Mouse (Mus musculus) forebrain, embryonic 15.5 days (tissue): Measurements from ENCODE around the gene Gnat2. TPM values are rescaled to one million over a fixed set of nuclear protein-coding genes. Genes with fewer than 3 reads are reported as not detected.

ENCODE experiments used
- ATAC-seq: fragments of 200-750 bp; cut with Nextera tagmentation; replicated peaks from 2 replicates; pipeline ENCODE4 v1.8.0; 2017; ENCODE audit warnings: mild to moderate bottlenecking, moderate TSS enrichment, moderate library complexity
- H3K27ac ChIP-seq: fragments of 300-500 bp; sonication (generic); replicated peaks from 2 replicates; pipeline ENCODE4 v1.5.1; 2015; ENCODE audit warnings: mild to moderate bottlenecking, inconsistent platforms
- H3K27me3 ChIP-seq: fragments of 300-500 bp; sonication (generic); 2 replicates; pipeline ENCODE4 v1.6.1; 2015; ENCODE audit warnings: inconsistent platforms
- H3K36me3 ChIP-seq: fragments of 300-500 bp; sonication (generic); 2 replicates; pipeline ENCODE4 v1.6.1; 2015; ENCODE audit warnings: mild to moderate bottlenecking, inconsistent platforms
- H3K4me1 ChIP-seq: fragments of 300-500 bp; sonication (generic); 2 replicates; pipeline ENCODE4 v1.6.1; 2015; ENCODE audit warnings: inconsistent platforms
- H3K4me2 ChIP-seq: fragments of 300-500 bp; sonication (generic); replicated peaks from 2 replicates; pipeline ENCODE4 v1.6.1; 2015; ENCODE audit warnings: mild to moderate bottlenecking, inconsistent platforms
- H3K4me3 ChIP-seq: fragments of 300-500 bp; sonication (generic); 2 replicates; pipeline ENCODE4 v1.5.1; 2015; ENCODE audit warnings: mild to moderate bottlenecking, inconsistent platforms
- H3K9ac ChIP-seq: fragments of 300-500 bp; sonication (generic); replicated peaks from 2 replicates; pipeline ENCODE4 v1.6.1; 2015; ENCODE audit warnings: mild to moderate bottlenecking, inconsistent platforms
- H3K9me3 ChIP-seq: fragments of 300-500 bp; sonication (generic); 2 replicates; pipeline ENCODE4 v1.6.1; 2016; ENCODE audit warnings: inconsistent platforms
- WGBS: fragments of 180-500 bp; shearing (Covaris S2); methylation state at CpG from one replicate; pipeline ENCODE4 v1.1.7; 2015; ENCODE audit warnings: mixed read lengths; 5-methylcytosine and 5-hydroxymethylcytosine counted together
- polyA plus RNA-seq: library from polyadenylated mRNA; unstranded; fragments of >200 nt; fragmentation: Nextera tagmentation; extraction: Ambion mirVana; gene quantifications from 2 replicates; pipeline ENCODE4 v1.2.1, GENCODE M21; 2015

Gene Gnat2
- 0.43 and 0.46 TPM in 2 replicates for polyA plus RNA-seq

GRCm38 (mm10) chr3:108092536-108093115, at the start of gene Gnat2:
Gene Gnat2, plus strand, starts transcription at chr3:108092789.
- 51% methylated on average over 15 of the region's 15 CpGs for WGBS
- Histone ChIP-seq H3K4me2 (no peak within 1 kb of the TSS), H3K4me3 (no peak within 1 kb of the TSS), H3K9ac (no peak within 1 kb of the TSS), H3K27me3 (no peaks in the 10 kb centered on the region), H3K4me1 (no peaks in the 10 kb centered on the region), H3K27ac (no peak within 1 kb of the TSS), H3K36me3 (no peaks in the 10 kb centered on the region), H3K9me3 (no peaks in the 10 kb centered on the region)
- no peak for ATAC-seq

DNA sequence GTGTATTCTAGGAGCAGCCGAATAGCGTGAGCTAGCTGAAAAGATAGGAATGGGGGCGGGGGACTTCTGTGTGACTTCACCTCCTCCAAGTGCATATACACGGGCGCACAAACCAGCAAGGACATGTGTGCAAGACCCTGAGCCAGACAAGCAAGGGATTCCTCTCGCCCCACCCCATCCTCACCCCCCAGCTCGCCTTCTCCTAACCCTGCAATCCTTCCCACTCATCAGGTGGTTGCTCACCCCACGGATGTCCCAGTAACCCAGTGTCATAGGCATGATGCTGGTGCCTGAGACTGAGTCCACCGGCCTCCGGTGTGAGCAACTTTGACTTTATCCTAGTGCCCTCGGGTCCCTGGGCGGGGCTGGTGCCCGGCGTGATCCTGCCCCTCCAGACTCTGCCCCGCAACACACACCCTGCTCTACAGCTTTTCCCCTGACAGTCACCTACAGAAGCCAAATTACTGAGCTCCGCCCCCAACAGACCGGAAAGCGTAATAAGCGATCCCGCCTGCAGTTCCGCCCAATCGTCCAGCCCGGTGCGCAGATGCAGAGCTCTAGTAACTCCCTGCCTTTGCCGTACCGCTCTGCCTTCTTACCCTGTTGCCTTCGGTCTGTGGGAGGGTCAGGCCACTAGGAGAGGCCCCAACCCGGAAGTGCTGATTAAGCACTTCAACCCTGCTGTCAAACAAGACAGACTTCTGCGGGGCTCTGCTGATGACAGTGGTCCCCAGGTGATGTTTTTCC, 48.0 kb upstream of the Gnat2 start, which contains the start of gene Gstm4:
TSS of gene Gstm4 (minus strand) at position 501 of the 747 bp plus-strand sequence.
- Histone ChIP-seq H3K9ac (peak within 1 kb of the TSS; percentile 59), H3K27ac (no peak within 1 kb of the TSS; the same call in 1 of the 2 replicates), H3K4me3 (peak within 1 kb of the TSS; percentile 54), H3K4me2 (peak within 1 kb of the TSS; percentile 82), H3K4me1 (peaks cover 10% of the 10 kb centered on the region), H3K36me3 (no peaks in the 10 kb centered on the region), H3K27me3 (no peaks in the 10 kb centered on the region), H3K9me3 (no peaks in the 10 kb centered on the region)
- 7% methylated on average over 29 of the region's 29 CpGs for WGBS
- ATAC-seq = peak; percentile 93

DNA sequence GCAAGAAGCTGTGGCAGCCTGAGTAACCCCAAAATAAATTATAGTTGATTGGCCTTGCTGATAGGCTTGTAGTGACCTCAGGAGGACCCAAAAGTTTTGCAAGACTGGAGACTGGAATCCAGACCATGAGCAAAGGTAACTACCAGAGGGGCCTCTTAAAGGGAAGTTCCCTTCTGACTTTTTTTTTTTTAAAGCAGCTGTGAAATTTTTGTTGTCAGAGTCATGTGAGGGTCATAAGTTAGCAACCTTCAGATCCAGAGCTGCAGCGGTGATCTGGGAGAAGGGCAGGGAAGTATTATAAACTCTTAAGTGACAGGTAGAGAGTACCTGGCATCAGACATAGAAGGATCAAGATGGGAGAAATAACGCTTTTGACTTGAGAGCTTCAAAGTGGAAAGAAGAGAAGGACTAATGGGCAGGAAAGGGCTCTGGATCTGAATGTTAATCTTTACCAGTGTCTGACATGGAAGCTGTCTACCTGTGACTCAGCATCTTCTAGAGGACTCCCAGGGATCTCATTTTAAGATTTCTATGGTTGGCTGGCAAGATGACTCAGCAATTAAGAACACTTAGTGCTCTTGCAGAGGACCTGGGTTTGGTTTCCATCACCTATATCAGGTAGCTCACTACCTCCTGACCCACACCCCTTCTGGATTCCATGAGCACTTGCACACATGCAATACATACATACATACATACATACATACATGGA, 45.5 kb upstream of the Gnat2 start:
- Histone ChIP-seq H3K4me1 (peaks cover 10% of the 10 kb centered on the region), H3K36me3 (no peaks in the 10 kb centered on the region), H3K4me2 (no peak overlapping the region), H3K9ac (no peak overlapping the region), H3K9me3 (no peaks in the 10 kb centered on the region), H3K27ac (no peak overlapping the region), H3K27me3 (no peaks in the 10 kb centered on the region), H3K4me3 (no peak overlapping the region)
- ATAC-seq = no peak
- 90% methylated on average over 2 of the region's 2 CpGs for WGBS

DNA sequence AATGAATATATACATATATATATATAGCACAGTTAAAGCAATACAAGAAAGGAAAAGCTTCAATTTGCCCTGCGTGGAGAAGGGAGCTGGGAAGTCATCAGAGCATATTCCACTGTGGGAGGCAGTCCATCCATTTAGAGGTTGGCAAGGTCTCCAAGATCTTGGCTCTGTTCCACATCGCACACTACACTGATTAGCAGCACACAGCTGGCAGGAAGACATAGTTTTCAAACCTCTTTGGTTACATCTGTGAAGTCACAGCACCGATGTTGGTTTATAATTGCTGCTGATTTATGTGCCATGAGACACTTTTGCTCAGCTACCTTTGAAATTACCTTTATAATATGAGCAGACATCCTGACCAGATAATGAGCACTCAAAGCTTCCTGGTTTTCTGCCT, 44.3 kb upstream of the Gnat2 start:
- Histone ChIP-seq H3K27ac (no peak overlapping the region), H3K27me3 (no peaks in the 10 kb centered on the region), H3K4me1 (peaks cover 10% of the 10 kb centered on the region), H3K9me3 (no peaks in the 10 kb centered on the region), H3K4me2 (no peak overlapping the region), H3K4me3 (no peak overlapping the region), H3K36me3 (no peaks in the 10 kb centered on the region), H3K9ac (no peak overlapping the region)
- no peak for ATAC-seq
- WGBS = 68% methylated on average over 3 of the region's 3 CpGs

DNA sequence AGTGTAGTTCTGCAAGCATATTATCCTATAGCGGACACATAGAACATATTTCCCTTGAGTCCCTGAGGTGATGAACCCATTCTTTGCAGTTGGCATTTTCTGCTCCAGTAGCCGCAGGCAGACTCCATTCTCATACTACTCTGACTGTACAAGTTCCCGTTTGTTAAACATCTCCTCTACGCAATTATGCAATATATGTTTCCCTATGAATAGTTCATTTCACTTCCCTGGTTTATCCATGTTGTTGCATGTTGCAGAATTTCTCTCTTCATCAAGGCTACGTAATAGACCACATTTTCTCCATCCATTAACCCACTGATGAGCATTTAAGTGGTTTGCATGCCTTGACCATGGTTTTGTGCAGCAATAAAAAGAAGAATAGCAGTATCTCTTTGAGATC, 42.1 kb upstream of the Gnat2 start:
- H3K4me1 ChIP-seq = no peaks in the 10 kb centered on the region
- H3K9me3 ChIP-seq = no peaks in the 10 kb centered on the region
- no peak overlapping the region for H3K4me2 ChIP-seq
- WGBS = 91% methylated on average over 5 of the region's 5 CpGs
- H3K27me3 ChIP-seq = no peaks in the 10 kb centered on the region
- no peak overlapping the region for H3K27ac ChIP-seq
- no peak for ATAC-seq
- H3K36me3 ChIP-seq = no peaks in the 10 kb centered on the region
- H3K9ac ChIP-seq = no peak overlapping the region
- H3K4me3 ChIP-seq = no peak overlapping the region

DNA sequence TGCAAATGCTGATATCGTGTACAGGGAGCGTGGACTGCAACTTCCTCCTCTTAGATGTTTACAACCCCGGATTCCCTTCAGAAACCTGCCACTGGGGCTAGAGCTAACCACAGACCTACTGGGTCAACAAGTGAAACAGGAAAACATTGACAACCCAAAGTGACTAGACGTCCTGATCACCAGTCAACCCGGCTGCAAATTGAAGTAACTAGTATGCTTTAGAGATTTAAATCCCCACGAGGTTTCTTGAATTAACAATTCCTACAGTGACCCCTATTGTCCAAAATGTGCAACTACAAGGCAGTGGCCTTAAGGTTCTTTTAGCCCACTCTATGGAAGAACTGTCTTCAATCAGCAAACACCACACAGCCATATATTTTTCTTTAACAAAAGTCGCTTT, 31.2 kb upstream of the Gnat2 start:
- Histone ChIP-seq H3K9ac (no peak overlapping the region), H3K4me1 (no peaks in the 10 kb centered on the region), H3K27ac (no peak overlapping the region), H3K36me3 (no peaks in the 10 kb centered on the region), H3K4me3 (no peak overlapping the region), H3K4me2 (no peak overlapping the region), H3K27me3 (no peaks in the 10 kb centered on the region), H3K9me3 (no peaks in the 10 kb centered on the region)
- 23% methylated on average over 7 of the region's 7 CpGs for WGBS
- 0 out of 2 replicates have a peak, but pooled peaks have one; percentile 16 for ATAC-seq

GRCm38 (mm10) chr3:108062648-108063047, 29.9 kb upstream of the Gnat2 start:
- 83% methylated on average over 8 of the region's 8 CpGs for WGBS

GRCm38 (mm10) chr3:108064672-108065071, 27.9 kb upstream of the Gnat2 start:
- no peak for ATAC-seq
- Histone ChIP-seq H3K4me3 (no peak overlapping the region), H3K4me1 (no peaks in the 10 kb centered on the region), H3K36me3 (no peaks in the 10 kb centered on the region), H3K27me3 (no peaks in the 10 kb centered on the region), H3K4me2 (no peak overlapping the region), H3K9ac (no peak overlapping the region), H3K9me3 (no peaks in the 10 kb centered on the region), H3K27ac (no peak overlapping the region)
- 78% methylated on average over 4 of the region's 4 CpGs for WGBS

More at GRCm38 (mm10) chr3:108062648-108063047, 29.9 kb upstream of the Gnat2 start:
- ATAC-seq = no peak
- Histone ChIP-seq H3K4me3 (no peak overlapping the region), H3K9me3 (no peaks in the 10 kb centered on the region), H3K36me3 (no peaks in the 10 kb centered on the region), H3K27me3 (no peaks in the 10 kb centered on the region), H3K4me2 (no peak overlapping the region), H3K4me1 (no peaks in the 10 kb centered on the region), H3K9ac (no peak overlapping the region), H3K27ac (no peak overlapping the region)

GRCm38 (mm10) chr3:108065551-108065950, 27.0 kb upstream of the Gnat2 start:
- H3K27ac ChIP-seq = no peak overlapping the region
- H3K4me3 ChIP-seq = no peak overlapping the region
- no peak overlapping the region for H3K4me2 ChIP-seq
- no peaks in the 10 kb centered on the region for H3K36me3 ChIP-seq
- no peak for ATAC-seq
- no peaks in the 10 kb centered on the region for H3K27me3 ChIP-seq
- H3K4me1 ChIP-seq = no peaks in the 10 kb centered on the region
- H3K9me3 ChIP-seq = no peaks in the 10 kb centered on the region
- WGBS = 84% methylated on average over 9 of the region's 9 CpGs
- H3K9ac ChIP-seq = no peak overlapping the region

GRCm38 (mm10) chr3:108067370-108067934, 25.1 kb upstream of the Gnat2 start:
- ATAC-seq = no peak
- H3K27ac ChIP-seq = no peak overlapping the region
- H3K4me1 ChIP-seq = no peaks in the 10 kb centered on the region
- H3K4me2 ChIP-seq = no peak overlapping the region
- no peaks in the 10 kb centered on the region for H3K9me3 ChIP-seq
- no peaks in the 10 kb centered on the region for H3K36me3 ChIP-seq
- no peak overlapping the region for H3K4me3 ChIP-seq
- no peaks in the 10 kb centered on the region for H3K27me3 ChIP-seq
- no peak overlapping the region for H3K9ac ChIP-seq
- 65% methylated on average over 6 of the region's 6 CpGs for whole genome bisulfite sequencing

GRCm38 (mm10) chr3:108068826-108069225, 23.8 kb upstream of the Gnat2 start:
- Histone ChIP-seq H3K27ac (no peak overlapping the region), H3K27me3 (no peaks in the 10 kb centered on the region), H3K9me3 (no peaks in the 10 kb centered on the region), H3K4me3 (no peak overlapping the region), H3K4me2 (no peak overlapping the region), H3K36me3 (no peaks in the 10 kb centered on the region), H3K9ac (no peak overlapping the region), H3K4me1 (peaks cover 11% of the 10 kb centered on the region)
- ATAC-seq = no peak
- WGBS = 44% methylated on average over 1 of the region's 1 CpGs
